Mouse (Mus musculus) thymus, postnatal 10 days (tissue): ENCODE measurements around the gene Tex9.

ENCODE experiments used
- DNase-seq, 2 experiments: peaks; one replicate each; pipeline ENCODE4 v3.0.0; 2021; ENCODE audit warnings: low spot score in 2 of 2

Tex9 gene

GRCm38 (mm10) chr9:72492194-72492565, at the start of gene Tex9:
Tex9 (minus strand) TSS chr9:72492212.
- no peak for DNase-seq

DNA sequence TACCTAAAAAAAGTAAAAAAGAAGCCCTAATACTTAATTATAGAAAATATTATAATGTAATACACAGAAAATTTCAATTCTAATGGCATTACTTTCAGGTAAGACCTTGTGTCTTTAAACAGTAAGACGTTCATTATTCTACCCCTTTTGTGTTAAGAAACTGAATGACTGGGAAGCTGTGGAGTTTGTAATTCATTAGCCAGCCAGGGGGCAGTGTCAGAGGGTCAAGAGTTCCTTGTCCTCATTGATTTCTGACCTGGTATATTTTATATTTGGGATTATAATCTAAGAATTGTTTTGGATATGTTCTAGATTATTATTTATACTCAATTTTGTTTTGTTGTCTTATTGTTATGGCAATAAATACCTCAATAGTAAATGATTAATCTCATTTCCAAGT, 45.1 kb upstream of the Tex9 start:
- DNase-seq, result no peak

DNA sequence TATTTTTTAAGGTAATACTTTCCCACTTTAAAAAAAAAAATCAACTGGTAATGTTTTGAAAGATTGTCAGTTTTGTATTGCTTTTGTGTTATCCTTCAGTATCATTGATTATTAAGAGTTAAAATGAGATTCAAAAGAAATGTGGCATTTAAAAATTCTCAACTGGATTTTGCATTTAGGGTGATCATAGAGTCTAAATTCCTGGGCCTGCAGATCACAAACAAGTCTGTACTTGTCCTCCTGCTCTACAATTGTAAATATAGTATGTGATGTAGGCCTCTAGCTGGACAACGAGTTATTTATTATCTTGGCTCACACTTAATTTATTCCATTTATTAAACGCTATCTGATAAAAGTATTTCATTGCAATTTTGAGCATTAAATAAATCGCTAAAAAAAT, 43.4 kb upstream of the Tex9 start:
- DNase-seq, result no peak

- DNase-seq, result no peak
Measured at GRCm38 (mm10) chr9:72534985-72535384, 43.0 kb upstream of the Tex9 start.

GRCm38 (mm10) chr9:72533089-72533415, 41.0 kb upstream of the Tex9 start:
- DNase-seq, result no peak

GRCm38 (mm10) chr9:72532381-72533088, 40.5 kb upstream of the Tex9 start:
- peak; percentile 60 to 68 for DNase-seq

- peak in 1 of 2 experiments; percentile 61 for DNase-seq
Measured at GRCm38 (mm10) chr9:72531996-72532380, 40.0 kb upstream of the Tex9 start, which contains the start of gene Rfx7. Rfx7 (plus strand) TSS chr9:72532240.

GRCm38 (mm10) chr9:72531291-72531995, 39.4 kb upstream of the Tex9 start:
- DNase-seq, result peak; percentile 69 to 70

DNA sequence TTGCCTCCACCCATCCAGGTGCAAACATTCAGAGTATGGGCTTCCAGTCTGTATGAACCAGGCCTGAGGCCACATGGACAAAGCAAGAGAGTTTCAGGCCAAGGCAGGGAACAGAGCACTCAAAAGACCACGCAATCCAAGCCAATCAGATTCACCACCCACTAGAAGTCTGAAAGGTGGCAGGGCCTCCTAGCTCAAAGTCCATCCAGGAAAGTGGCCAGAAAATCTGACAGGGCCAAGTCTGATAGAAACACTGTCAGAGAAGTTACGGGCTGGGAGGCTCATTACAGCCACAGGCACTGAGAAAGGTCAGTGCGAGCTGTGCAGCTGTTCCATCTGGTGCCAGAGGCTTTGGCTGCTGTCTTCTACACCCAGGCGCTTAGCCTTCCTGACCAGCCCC, 38.8 kb upstream of the Tex9 start:
- DNase-seq, result peak; percentile 5 to 12

DNA sequence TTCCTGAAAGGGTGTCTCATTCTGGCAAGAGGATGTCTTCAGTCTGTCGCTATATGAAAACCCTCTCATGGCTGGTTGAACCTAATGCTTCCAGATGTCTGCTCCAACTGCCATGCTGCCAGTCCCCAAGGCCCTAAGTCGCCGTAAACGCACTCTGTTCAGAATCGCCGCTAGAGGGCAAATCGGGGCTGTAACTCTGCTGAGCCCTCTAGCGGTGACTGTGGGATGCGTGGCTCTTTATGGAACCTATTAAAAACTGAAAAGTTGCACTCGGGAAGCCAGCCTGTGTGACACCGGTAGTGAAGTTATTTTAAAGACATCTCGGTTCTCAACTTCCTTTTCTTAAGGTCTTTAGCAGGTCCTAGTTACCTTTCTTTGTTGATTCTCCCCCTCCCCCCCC, 38.2 kb upstream of the Tex9 start:
- peak; percentile 85 to 95 for DNase-seq

DNA sequence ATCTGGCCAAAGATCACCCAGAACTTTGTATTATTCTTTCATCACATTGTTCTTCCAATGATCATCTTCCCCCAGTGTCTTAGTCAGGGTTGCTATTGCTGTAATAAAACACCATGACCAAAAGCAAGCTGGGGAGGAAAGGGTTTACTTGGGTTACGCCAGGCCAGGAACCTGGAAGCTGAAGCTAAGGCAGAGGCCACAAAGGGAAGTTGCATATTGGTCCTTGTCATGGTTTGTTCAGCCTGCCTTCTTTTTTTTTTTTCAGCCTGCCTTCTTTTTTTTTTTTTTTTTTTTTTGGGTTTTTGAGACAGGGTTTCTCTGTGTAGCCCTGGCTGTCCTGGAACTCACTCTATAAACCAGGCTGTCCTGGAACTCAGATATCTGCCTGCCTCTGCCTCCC, 34.1 kb upstream of the Tex9 start:
- no peak for DNase-seq

- no peak for DNase-seq
Measured at GRCm38 (mm10) chr9:72520849-72521248, 28.8 kb upstream of the Tex9 start.

GRCm38 (mm10) chr9:72519246-72519645, 27.2 kb upstream of the Tex9 start:
- DNase-seq, result no peak

DNA sequence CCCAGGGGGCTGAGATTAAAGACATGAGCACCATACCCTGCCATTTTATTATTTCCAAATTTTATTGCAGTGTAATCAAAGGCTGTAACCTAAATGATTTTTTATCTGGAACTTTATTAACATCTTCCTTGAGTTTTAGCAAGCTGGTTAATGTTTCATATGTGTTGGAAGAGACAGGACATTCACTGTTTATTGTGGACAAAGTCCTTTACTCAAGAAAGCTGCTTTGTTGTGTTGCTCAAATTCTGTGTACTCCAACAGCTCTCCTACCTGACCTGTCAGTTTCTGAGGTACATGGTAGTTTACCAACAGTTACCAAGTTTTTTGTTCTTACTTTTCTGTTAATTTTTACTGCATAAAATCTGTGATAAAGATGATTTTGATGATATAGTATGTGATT, 23.4 kb upstream of the Tex9 start:
- DNase-seq, result no peak

GRCm38 (mm10) chr9:72512229-72512981, 20.4 kb upstream of the Tex9 start:
- DNase-seq, result no peak

DNA sequence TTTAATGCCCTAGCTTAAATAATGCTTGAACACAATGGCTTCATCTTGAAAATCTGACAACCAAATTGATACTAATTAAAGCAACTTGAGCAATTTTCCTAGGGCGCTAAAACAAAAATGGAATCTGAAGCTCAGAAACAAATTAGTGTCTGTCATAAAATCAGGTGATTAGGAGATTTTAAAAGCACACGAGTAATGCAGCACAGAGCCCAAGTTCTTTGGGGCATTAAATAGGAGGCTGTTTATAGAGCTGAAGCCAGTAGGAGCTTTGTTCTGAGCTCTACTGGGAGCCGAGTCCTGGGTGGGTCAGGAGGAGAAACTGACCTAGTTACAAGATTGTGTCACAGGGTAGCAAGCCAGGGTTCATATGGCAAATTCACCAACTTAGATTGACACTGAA, 5.2 kb upstream of the Tex9 start:
- no peak for DNase-seq

- DNase-seq, result no peak
Measured at GRCm38 (mm10) chr9:72496691-72497090, 4.7 kb upstream of the Tex9 start.

GRCm38 (mm10) chr9:72493984-72494685, 2.1 kb upstream of the Tex9 start:
- DNase-seq, result no peak

DNA sequence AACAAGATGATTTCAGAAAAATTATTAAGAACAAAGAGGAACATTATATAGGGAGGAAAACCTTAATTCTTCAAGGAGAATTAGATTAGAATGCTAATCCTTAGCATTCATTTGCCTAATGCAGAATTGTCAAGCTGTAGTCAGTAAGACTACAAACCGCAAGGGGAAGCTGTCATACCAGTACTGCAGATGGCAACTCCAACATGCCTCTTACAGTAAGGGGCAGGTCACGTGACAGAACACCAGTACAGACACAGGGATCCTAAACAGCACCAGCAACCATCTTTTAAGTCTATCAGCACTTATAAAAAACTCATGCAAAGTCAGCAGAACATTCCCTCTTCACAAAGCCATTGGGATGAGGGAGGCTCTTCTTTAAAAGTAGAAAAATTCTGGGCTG, 1.5 kb upstream of the Tex9 start:
- DNase-seq, result peak; percentile 62 to 66

GRCm38 (mm10) chr9:72491559-72492193, 336 bp downstream of the Tex9 start:
- peak; percentile 86 to 88 for DNase-seq

DNA sequence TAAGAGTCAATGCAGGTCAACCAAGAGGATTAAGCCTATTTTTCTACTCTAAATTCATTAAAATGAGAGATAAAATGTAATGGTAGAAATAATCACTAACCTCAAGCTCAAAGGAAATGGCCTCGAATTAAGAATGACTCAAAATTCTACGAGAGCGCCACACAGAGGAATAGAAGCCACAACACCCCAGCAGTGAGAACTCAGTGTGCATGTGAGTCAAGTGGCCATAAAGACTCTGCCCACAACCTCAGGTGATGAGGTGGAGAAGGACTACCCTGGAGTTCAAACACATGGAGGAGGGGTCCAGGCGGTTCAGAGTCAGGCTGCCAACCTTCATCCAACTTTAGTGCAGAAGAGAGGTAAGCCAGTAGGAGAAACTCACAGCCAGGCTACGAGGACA, 2.9 kb downstream of the Tex9 start:
- DNase-seq, result no peak

DNA sequence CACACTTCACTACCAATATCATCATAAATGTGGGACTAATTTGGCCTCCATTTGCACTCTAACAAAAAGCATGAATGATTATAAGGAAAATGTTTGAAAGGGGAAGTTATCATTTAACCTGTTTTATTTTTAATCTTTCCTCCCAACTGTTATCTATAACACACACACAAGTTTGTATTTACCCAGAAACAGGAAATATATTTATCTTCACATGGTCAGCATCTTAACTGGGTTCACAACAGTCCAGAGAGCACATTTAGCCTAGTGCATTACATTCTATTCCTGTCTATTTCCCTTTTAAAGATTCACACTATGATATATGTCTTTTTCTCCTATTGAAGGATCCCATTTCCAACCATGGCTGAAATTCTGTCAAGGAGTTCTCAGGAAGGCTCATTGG, 3.5 kb downstream of the Tex9 start:
- no peak for DNase-seq
